Mouse (Mus musculus) layer of hippocampus, postnatal 10 days (tissue): ENCODE data around the gene Trmt11. TPM values are rescaled to one million over a fixed set of nuclear protein-coding genes. Genes with fewer than 3 reads are reported as not detected.
"Not testable (repeated sequence)": the region's sequence is repeated elsewhere in the genome, so short reads cannot be mapped to it uniquely, and the experiment has no call there.

Experiments
- DNase-seq, 2 experiments: peaks; one replicate each; pipeline ENCODE4 v3.0.0; 2021; ENCODE audit warnings: low spot score in 2 of 2
- total RNA-seq, 2 experiments: library from RNA; stranded (reverse); gene quantifications; 2 replicates each; pipeline ENCODE4 v1.2.3; 2021

Trmt11 gene
- total RNA-seq, 2 experiments from 2014 or later, result 8.5 to 8.9 TPM

DNA sequence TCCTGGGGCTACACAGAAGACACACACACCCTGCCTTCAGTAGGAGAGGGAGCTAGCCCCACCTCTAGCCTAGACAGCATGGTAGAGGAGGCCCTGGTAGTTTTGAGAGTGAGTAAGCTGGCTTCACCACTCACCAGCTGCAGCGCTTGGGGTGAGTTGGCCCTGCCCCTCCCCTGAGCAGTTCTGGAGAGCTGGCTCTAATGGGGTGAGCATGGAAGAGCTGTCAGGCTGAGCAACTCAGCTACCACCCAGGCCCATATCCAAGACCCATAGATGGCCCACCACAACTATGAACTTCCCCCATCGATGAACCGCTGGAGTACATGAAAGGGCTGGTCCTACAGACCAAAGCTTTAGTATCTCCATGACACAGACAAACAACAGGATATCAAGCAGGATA, 35.9 kb downstream of the Trmt11 start:
- no peak for DNase-seq

DNA sequence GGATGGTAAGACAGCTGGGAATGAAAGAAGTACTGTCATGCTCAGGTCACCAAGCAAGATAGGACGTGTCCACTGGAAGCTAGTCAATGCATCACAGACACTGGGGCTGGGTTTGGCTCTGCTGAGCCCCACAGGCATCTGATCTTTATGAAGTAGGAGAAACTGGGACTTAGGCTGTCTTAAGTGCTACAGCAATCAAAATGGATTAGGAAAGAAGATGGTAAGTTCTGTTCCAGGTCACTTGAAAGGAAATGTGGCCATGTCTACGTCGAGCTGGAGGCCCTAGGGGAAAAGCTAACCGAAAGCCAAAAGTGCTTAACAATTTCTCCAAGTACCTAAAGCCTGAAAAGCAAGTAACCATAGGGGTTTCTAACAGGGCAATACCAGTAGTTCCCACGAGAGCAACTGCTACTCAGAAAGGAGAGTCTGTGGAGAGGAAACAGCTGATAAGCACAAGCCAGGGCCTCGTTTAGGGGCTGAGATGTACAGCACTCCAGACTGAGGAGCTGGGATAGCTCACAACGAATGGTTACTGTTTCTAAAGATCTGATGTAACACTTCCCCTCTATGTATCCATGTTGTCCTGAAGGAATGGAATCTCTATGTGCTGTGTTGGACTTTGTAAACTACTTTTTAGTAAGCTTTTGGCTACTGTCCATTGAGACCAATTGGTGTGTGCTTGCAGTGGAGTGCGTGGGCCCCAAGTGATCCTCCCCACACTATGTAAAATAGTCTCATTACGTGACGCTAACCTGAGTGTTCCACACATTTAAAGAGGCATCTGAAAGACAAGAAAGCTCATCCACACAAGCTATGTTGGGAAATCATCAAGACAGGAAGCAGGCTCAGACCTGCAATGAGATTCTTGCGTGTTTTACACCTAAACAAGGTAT, 44.6 kb downstream of the Trmt11 start:
- DNase-seq, result no peak

DNA sequence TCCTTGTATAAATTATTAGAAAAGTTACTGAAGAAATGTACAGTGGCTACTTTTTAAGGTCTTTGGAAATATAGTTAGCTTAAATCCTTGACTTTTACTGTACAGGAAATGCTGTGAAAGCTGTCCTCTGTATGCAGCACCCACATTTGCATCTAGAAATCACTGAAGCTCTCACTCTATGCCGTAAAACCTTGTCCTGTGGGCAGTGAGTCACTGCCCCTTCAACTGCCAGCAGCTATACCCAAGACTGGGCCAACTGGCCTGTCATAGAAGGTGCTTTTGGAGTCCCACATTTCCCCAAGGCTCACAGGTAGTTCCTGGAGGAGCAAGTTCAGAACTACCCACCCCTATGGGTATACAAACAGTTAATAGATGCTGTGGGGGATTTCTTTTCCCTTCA, 48.2 kb downstream of the Trmt11 start:
- DNase-seq, result no peak

DNA sequence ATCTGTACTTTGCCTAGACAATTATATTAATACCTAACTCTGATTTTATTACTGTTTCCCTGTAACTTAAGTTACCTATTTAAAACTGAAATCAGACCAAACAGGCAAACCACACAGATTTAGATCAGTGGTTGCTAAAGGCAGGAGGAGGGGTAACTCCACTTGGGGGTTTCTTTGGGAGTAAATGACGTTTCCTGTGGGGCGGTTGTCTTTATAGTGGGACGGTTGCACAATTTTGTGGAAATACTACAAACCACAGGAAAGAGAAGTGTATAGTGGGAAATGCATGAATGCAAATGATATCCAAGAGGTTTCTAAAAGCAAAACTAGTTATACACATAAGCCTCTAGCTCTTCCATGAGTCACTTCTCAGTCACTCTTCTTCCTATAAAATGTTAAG, 50.6 kb downstream of the Trmt11 start:
- no peak for DNase-seq

DNA sequence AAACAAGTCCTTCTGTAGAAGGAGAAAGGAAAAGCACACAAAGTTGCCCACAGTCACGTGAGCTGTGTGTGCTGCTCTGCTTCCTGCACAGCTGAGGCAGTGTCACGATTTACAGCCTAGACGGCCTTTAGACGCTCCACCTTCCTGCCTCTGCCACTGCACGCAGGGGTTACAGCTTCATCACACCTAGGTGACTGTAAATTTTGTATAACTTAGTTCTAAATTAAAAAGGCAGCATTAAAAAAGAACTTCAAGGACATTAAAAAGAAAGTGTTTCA, 62.1 kb downstream of the Trmt11 start:
- no peak for DNase-seq

DNA sequence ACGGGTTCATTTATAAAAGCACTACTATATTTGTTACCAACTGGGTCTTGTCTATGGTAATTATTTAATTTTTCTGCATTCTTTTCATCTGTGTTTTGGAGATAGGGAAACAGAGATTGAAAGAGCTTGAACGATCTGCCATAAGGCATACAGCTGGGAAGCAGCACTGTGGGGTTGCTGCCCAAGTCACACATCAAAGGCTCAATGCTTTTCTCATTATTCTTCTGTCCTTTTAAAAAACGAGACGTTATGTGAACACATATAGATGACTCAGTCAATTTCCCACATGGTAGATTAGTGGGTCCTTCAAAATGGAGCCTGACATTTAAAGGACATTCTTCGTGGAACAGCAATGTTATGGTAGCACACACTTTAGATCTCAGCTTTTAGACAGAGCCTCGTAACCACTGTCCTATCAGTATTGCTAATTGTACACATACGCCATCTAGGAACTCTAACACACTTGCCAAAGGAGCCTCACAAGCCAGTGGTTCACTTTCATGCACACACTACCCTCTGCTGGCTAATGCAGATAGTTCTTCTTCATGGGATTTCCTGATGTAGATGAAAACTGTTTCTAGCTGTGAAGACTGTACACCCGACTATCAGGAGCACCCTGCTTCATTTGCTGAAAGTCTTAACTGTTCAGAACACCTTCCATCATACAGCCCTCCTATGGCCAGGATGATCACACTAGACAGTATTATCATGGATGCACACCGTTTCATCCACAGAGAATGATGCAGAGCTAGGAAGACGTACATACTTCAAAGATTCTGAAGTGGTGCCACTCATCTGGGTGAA, 62.6 kb downstream of the Trmt11 start:
- DNase-seq, result peak in 1 of 2 experiments; percentile 43

DNA sequence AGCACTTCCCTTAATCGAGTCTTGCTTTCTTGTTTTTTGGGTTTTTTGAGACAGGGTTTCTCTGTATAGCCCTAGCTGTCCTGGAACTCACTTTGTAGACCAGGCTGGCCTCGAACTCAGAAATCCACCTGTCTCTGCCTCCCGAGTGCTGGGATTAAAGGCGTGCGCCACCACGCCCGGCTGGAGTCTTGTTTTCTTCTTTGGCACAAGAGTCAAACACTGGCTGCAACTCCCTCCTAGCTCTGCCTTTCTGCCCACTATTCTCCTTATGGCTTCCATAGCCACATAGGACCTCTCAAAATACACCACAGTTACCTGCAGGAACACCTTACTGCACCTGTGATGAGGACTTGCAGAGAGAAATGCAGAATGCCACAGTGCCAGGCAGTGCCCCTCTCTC, 64.6 kb downstream of the Trmt11 start:
- DNase-seq, result not testable (repeated sequence)

DNA sequence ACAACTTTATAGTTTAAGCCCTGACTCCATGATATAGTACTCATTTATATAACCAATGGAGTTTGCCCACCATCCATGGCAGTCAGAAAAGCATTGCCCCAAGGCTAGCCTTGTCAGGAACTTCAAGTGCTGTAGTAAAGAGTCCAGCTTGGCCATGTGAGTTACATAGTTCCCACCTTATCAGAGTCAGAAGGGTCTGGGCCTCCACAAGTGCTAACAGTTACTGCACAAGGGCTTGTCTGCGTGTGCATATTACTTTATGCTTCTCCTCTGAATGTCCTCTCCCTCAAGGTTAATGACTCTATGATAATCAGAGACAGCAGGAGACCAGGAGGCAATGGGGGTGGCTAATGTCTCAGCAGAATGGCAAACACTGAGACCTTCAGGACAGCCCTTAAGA, 73.4 kb downstream of the Trmt11 start:
- no peak for DNase-seq

DNA sequence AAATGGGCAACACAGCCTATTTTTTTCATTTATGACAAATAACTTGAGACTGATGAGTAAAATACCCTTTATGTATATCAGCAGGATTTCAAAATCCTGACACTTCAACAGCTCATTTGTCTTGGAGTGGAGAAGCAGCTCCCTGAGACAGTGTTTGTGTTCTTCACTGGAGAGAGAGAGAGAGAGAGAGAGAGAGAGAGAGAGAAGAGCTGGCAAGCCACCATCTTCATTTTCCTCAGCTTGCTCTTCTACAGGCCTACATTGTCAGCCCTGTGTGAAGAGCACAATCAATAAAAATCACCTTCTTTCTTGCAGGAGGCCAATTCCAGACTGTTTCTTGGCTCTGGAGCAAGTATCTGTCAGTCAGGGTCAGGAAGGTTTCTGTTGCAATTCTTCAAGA, 78.8 kb downstream of the Trmt11 start:
- no peak for DNase-seq

DNA sequence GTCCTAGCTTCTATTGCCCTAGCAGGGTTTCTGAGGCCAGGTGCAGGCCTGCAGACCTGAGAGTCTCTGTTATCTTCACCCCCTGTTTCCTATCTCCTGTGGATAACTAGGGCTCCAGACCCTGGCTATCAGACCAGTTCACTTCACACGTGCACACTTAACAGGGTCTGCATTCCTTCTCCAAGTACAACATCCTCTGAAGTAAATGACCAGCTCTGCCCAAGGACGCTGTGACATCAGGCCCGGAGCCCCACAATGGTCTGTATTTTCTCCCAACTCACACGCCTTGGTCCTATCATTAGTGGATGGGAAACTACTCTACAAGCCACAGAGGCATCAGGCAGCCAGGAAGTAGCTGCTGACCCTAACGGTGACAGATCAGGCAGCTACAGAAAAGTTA, 81.4 kb downstream of the Trmt11 start:
- DNase-seq, result no peak

DNA sequence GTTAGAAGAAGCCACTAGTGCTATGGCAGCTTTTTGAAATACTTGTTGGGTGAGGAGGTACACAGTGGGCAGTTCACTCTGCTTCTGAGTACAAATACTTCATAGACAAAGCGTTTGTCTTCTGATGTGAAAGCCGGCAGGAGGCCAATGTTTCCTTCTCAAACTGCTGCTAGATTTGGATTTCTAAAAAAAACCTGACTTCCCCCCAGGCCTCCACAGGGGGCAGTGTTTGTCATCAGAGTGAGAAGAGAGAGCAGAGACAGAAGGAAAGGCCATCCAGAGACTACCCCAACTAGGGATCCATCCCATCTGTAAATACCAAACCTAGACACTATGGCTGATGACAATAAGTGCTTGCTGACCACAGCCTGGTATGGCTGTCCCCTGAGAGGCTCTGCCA, 83.3 kb downstream of the Trmt11 start:
- no peak for DNase-seq

DNA sequence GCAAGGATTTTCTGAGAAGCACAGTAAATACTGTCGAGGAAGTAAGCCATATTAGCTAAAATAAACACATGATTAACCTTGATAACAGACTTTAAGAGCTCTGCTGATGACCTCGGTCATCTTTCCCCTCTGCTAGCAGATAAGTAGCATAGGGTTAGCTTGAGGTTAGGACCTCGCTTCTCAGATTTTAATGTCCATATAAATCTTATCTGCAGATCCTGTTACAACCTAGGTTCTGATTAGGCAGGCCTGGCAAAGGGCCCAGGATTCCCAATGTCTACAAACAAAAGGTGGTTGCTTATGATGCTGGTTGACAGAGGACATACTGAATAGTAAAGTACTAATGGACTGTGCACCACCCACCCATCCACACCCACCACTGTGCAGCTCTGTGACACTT, 83.8 kb downstream of the Trmt11 start:
- DNase-seq, result no peak

DNA sequence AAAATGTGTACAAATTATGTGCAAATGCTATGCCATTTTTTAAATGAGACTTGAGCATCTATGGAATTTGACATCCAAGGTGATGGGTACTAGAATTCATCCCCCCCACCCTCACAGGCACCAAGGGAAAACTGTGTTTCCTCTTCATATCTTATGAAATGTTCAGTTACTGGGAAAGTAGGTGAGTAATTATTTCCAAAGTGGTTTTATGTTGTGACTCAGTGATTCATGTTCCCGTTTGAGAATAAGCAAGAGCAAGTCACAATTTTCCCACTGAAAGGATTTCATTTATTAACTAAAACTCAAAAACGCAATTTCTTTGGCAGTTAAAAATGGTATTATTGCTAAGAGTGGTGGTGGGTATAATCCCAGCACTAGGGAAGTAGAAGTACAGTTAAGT, 95.8 kb downstream of the Trmt11 start:
- no peak for DNase-seq

DNA sequence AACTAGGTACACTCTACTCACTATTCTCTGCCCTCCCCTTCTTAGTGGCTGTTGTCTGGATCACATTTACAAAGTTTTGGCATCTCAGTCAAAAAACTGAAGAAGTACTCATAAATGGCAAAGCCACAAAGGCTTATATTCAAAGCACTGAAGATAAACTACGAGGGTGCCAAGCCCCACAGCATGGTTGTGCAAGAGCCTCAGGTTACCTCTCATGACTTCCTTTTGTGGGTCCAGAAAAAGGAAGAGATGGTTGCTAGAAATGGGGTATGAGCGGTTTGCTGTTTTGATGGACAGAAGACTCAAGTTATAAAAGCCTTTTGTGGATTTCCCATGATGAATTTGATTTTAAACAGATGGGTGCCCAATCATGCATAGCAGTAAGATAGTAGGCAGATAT, 97.4 kb downstream of the Trmt11 start:
- no peak for DNase-seq

DNA sequence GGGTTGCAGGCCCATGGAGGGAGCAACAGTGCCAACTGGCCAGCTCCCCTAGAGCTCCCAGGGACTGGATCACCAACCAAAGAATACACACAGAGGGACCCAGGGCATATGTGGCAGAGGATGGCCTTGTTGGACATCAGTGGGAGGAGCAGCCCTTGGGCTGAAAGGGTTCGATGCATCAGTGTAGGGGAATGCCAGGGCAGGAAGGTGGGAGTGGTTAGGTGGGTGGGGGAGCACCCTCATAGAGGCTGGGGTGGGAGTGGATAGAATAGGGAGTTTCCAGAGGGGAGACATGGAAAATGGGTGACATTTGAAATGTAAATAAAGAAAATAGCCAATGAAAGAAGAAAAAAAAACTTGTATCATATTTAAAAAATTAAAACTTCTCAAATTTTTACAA, 97.8 kb downstream of the Trmt11 start:
- no peak for DNase-seq

DNA sequence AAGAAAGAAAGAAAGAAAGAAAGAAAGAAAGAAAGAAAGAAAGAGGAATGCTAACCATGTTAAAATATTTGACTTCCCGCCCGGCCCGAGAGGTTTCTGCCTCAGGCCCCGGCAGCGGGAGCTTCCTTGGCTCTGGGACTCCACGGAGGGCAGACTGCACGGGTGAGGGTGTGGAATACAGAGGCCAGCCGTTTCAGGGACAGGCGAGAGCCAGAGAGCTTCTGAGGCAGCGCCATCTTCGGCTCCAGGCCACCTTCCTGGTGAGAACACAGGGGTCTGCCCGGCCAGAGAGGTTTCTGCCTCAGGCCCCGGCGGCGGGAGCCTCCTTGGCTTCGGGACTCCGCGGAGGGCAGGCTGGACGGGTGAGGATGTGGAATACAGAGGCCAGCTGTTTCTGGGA, 102.3 kb downstream of the Trmt11 start:
- not testable (repeated sequence) for DNase-seq

Other genes with a start within 250 kb of the Trmt11 start
- gene Hint3, start 28.9 kb upstream of the Trmt11 start, total RNA-seq, result 10 to 100 TPM; 31.1 to 38.0 TPM
- gene Ncoa7, start 202.6 kb upstream of the Trmt11 start, total RNA-seq, result 10 to 100 TPM; 88.3 to 94.8 TPM
- 1 to 10 TPM; 3.5 to 4.9 TPM for gene Hey2, start 242.1 kb upstream of the Trmt11 start, total RNA-seq